Mouse (Mus musculus) G1E (cell line): ENCODE measurements around the gene Trp53tg5. TPM values are rescaled to one million over a fixed set of nuclear protein-coding genes. Genes with fewer than 3 reads are reported as not detected.

Experiments
- ATAC-seq: 2 replicates; pipeline ENCODE4 v1.8.0; 2016; ENCODE audit warnings: mild to moderate bottlenecking; ENCODE audit not compliant: insufficient number of reproducible peaks, poor library complexity, low FRiP score, severe bottlenecking; ENCODE audit errors: extremely low read depth
- DNase-seq: peaks from one replicate; pipeline ENCODE4 v3.0.0; 2012; ENCODE audit warnings: low spot score
- H3K27me3 ChIP-seq: 2 replicates; pipeline ENCODE4 v1.6.1; 2012; ENCODE audit warnings: mild to moderate bottlenecking, low read length, inconsistent platforms; ENCODE audit not compliant: insufficient read depth
- H3K36me3 ChIP-seq: replicated peaks from 2 replicates; pipeline ENCODE3; 2012; ENCODE audit warnings: mild to moderate bottlenecking, inconsistent platforms
- H3K4me1 ChIP-seq: 2 replicates; pipeline ENCODE4 v1.6.1; 2012; ENCODE audit warnings: low read depth, low read length, inconsistent platforms, mixed read lengths; ENCODE audit not compliant: insufficient read depth
- H3K4me3 ChIP-seq: 2 replicates; pipeline ENCODE4 v1.5.1; 2012; ENCODE audit warnings: low read depth, mild to moderate bottlenecking, inconsistent platforms, low read length, moderate library complexity, mixed read lengths
- H3K9me3 ChIP-seq: replicated peaks from 2 replicates; pipeline ENCODE4 v1.6.1; 2012; ENCODE audit warnings: inconsistent platforms
- CTCF ChIP-seq: IDR thresholded peaks from 2 replicates; pipeline ENCODE4 v1.5.1; 2012; ENCODE audit warnings: low read depth, low read length, inconsistent platforms, mixed read lengths
- GATA1 ChIP-seq: IDR thresholded peaks from 2 replicates; pipeline ENCODE4 v1.6.1; 2012; ENCODE audit warnings: borderline replicate concordance, low read length, inconsistent platforms, mixed read lengths
- GATA2 ChIP-seq: IDR thresholded peaks from 2 replicates; pipeline ENCODE4 v1.6.1; 2012; ENCODE audit warnings: low read depth, low read length, inconsistent platforms, borderline replicate concordance
- POLR2AphosphoS5 ChIP-seq: IDR thresholded peaks from 2 replicates; pipeline ENCODE4 v1.6.1; 2012; ENCODE audit warnings: low read depth, low read length, inconsistent platforms; ENCODE audit not compliant: insufficient replicate concordance
- TAL1 ChIP-seq: conservative IDR thresholded peaks from 2 replicates; pipeline ENCODE4 v1.6.1; 2012; ENCODE audit warnings: low read depth, low read length, inconsistent platforms, mixed read lengths
- polyA plus RNA-seq: library from polyadenylated mRNA; stranded (reverse); fragments of >175 nt; gene quantifications from 2 replicates; pipeline ENCODE4 v1.2.3, GENCODE M21; 2012
- total RNA-seq, 2 experiments: library from RNA; stranded (forward) in 1 of 2; stranded (reverse) in 1 of 2; fragments of 200-1000 nt in 1 of 2; fragments of >200 nt in 1 of 2; fragmentation: Nextera tagmentation in 1 of 2; gene quantifications; 2 replicates each; pipeline ENCODE4 v1.2.3; 2014 to 2017

The Trp53tg5 gene
- total and polyA plus RNA-seq, 3 experiments: not detected

- H3K9me3 ChIP-seq: no peaks in the 10 kb centered on the region
- DNase-seq (no peak), ATAC-seq (no peak)
- no peaks in the 10 kb centered on the region for H3K27me3 ChIP-seq
- H3K36me3 ChIP-seq: no peaks in the 10 kb centered on the region
- no peak overlapping the region for H3K4me3 ChIP-seq
- TF ChIP-seq GATA2 (no peak), TAL1 (no peak), POLR2AphosphoS5 (no peak), CTCF (no peak), GATA1 (no peak)
- H3K4me1 ChIP-seq: no peaks in the 10 kb centered on the region
These were observed 50.1 kb downstream of the Trp53tg5 start for GRCm38 (mm10) chr2:164423464-164423863.

- no peak for ATAC-seq
- TF ChIP-seq GATA1: no peak
- no peak for TF ChIP-seq GATA2
- TF ChIP-seq TAL1: no peak
- TF ChIP-seq CTCF: no peak
- TF ChIP-seq POLR2AphosphoS5: no peak
- H3K4me1 ChIP-seq: no peaks in the 10 kb centered on the region
- H3K27me3 ChIP-seq: no peaks in the 10 kb centered on the region
- no peak overlapping the region for H3K4me3 ChIP-seq
- no peak for DNase-seq
- H3K9me3 ChIP-seq: no peaks in the 10 kb centered on the region
- no peaks in the 10 kb centered on the region for H3K36me3 ChIP-seq
These were observed 50.7 kb downstream of the Trp53tg5 start for GRCm38 (mm10) chr2:164422675-164423393.

DNA sequence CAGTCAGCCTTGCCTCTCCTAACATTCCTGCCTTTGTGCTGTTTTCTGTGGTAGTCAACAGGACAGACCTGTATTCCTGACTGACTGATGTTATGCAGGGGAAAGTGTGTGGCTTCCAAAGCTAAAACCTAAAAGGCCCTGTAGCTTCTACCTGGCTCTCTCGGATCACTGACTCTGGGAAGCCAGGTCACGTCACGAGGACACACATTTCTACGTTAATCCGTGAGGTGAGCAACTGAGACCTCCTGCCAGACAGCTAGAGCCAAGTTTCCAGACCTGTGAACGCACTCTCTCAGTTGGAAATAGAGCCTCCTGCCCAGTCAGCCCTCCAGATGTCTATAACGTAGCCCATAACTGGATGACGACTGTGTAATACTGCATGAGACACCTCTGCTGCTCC lies 51.5 kb downstream of the Trp53tg5 start:
- Histone ChIP-seq H3K4me1 (no peaks in the 10 kb centered on the region), H3K9me3 (no peaks in the 10 kb centered on the region), H3K36me3 (no peaks in the 10 kb centered on the region), H3K4me3 (no peak overlapping the region), H3K27me3 (no peaks in the 10 kb centered on the region)
- no peak for DNase-seq
- TF ChIP-seq POLR2AphosphoS5: no peak
- no peak for TF ChIP-seq GATA2
- TF ChIP-seq TAL1: no peak
- TF ChIP-seq GATA1: no peak
- no peak for TF ChIP-seq CTCF
- no peak for ATAC-seq

GRCm38 (mm10) chr2:164421306-164421705 lies 52.2 kb downstream of the Trp53tg5 start:
- no peak for ATAC-seq
- H3K4me3 ChIP-seq: no peak overlapping the region

More at GRCm38 (mm10) chr2:164421306-164421705, 52.2 kb downstream of the Trp53tg5 start:
- no peak for DNase-seq
- Histone ChIP-seq H3K9me3 (no peaks in the 10 kb centered on the region), H3K27me3 (no peaks in the 10 kb centered on the region), H3K36me3 (no peaks in the 10 kb centered on the region), H3K4me1 (no peaks in the 10 kb centered on the region)
- no peak for TF ChIP-seq CTCF
- TF ChIP-seq GATA1: no peak
- TF ChIP-seq TAL1: no peak
- no peak for TF ChIP-seq GATA2
- no peak for TF ChIP-seq POLR2AphosphoS5

Other genes with a start within 250 kb of the Trp53tg5 start
Only the 20 nearest of the 27 such genes appear.
- not detected in 2 replicates for gene Svs3a, start 184.5 kb downstream of the Trp53tg5 start, total RNA-seq (2014; fragmentation: Nextera tagmentation)
- 0.11 TPM in 1 of 2 replicates, not detected in the other for gene Svs3a, start 184.5 kb downstream of the Trp53tg5 start, total RNA-seq (2017)
- gene Svs3a, start 184.5 kb downstream of the Trp53tg5 start, polyA plus RNA-seq: not detected in 2 replicates
- gene Svs6, start 157.0 kb downstream of the Trp53tg5 start, total RNA-seq (2014; fragmentation: Nextera tagmentation): not detected in 2 replicates
- gene Svs6, start 157.0 kb downstream of the Trp53tg5 start, total RNA-seq (2017): not detected in 2 replicates
- not detected in 2 replicates for gene Svs6, start 157.0 kb downstream of the Trp53tg5 start, polyA plus RNA-seq
- not detected in 2 replicates for gene Svs5, start 141.0 kb downstream of the Trp53tg5 start, total RNA-seq (2014; fragmentation: Nextera tagmentation)
- gene Svs5, start 141.0 kb downstream of the Trp53tg5 start, total RNA-seq (2017): not detected in 2 replicates
- not detected in 2 replicates for gene Svs5, start 141.0 kb downstream of the Trp53tg5 start, polyA plus RNA-seq
- gene Slpi, start 84.6 kb downstream of the Trp53tg5 start, total RNA-seq (2014; fragmentation: Nextera tagmentation): not detected in 2 replicates
- not detected in 2 replicates for gene Slpi, start 84.6 kb downstream of the Trp53tg5 start, total RNA-seq (2017)
- gene Slpi, start 84.6 kb downstream of the Trp53tg5 start, polyA plus RNA-seq: not detected in 2 replicates
- not detected in 2 replicates for gene Rbpjl, start 70.6 kb downstream of the Trp53tg5 start, total RNA-seq (2014; fragmentation: Nextera tagmentation)
- 0.11 TPM in 1 of 2 replicates, not detected in the other for gene Rbpjl, start 70.6 kb downstream of the Trp53tg5 start, total RNA-seq (2017)
- gene Rbpjl, start 70.6 kb downstream of the Trp53tg5 start, polyA plus RNA-seq: not detected in 2 replicates
- not detected in 2 replicates for gene Matn4, start 68.6 kb downstream of the Trp53tg5 start, total RNA-seq (2014; fragmentation: Nextera tagmentation)
- under 0.01 and 0.06 TPM in 2 replicates for gene Matn4, start 68.6 kb downstream of the Trp53tg5 start, total RNA-seq (2017)
- not detected in 2 replicates for gene Matn4, start 68.6 kb downstream of the Trp53tg5 start, polyA plus RNA-seq
- not detected in 2 replicates for gene Sdc4, start 29.8 kb downstream of the Trp53tg5 start, total RNA-seq (2014; fragmentation: Nextera tagmentation)
- 0.11 TPM in 1 of 2 replicates, not detected in the other for gene Sdc4, start 29.8 kb downstream of the Trp53tg5 start, total RNA-seq (2017)
- gene Sdc4, start 29.8 kb downstream of the Trp53tg5 start, polyA plus RNA-seq: not detected in 2 replicates
- 35.8 and 37.0 TPM in 2 replicates for gene Sys1, start 16.8 kb downstream of the Trp53tg5 start, total RNA-seq (2014; fragmentation: Nextera tagmentation)
- gene Sys1, start 16.8 kb downstream of the Trp53tg5 start, total RNA-seq (2017): 50.6 and 75.5 TPM in 2 replicates
- 122 and 142 TPM in 2 replicates for gene Sys1, start 16.8 kb downstream of the Trp53tg5 start, polyA plus RNA-seq
- gene Gm20458, start 12.8 kb downstream of the Trp53tg5 start, total RNA-seq (2014; fragmentation: Nextera tagmentation): not detected in 2 replicates
- 13.4 and 13.5 TPM in 2 replicates for gene Gm20458, start 12.8 kb downstream of the Trp53tg5 start, total RNA-seq (2017)
- 4.6 and 5.5 TPM in 2 replicates for gene Gm20458, start 12.8 kb downstream of the Trp53tg5 start, polyA plus RNA-seq
- 6.2 and 11.7 TPM in 2 replicates for gene Dbndd2, start 12.4 kb upstream of the Trp53tg5 start, total RNA-seq (2014; fragmentation: Nextera tagmentation)
- gene Dbndd2, start 12.4 kb upstream of the Trp53tg5 start, total RNA-seq (2017): 5.5 and 8.9 TPM in 2 replicates
- gene Dbndd2, start 12.4 kb upstream of the Trp53tg5 start, polyA plus RNA-seq: 22.3 and 25.1 TPM in 2 replicates
- gene Pigt, start 23.8 kb upstream of the Trp53tg5 start, total RNA-seq (2014; fragmentation: Nextera tagmentation): 68.5 and 84.3 TPM in 2 replicates
- gene Pigt, start 23.8 kb upstream of the Trp53tg5 start, total RNA-seq (2017): 22.9 and 23.2 TPM in 2 replicates
- gene Pigt, start 23.8 kb upstream of the Trp53tg5 start, polyA plus RNA-seq: 81.0 and 94.4 TPM in 2 replicates
- not detected in 2 replicates for gene Wfdc2, start 88.7 kb upstream of the Trp53tg5 start, total RNA-seq (2014; fragmentation: Nextera tagmentation)
- gene Wfdc2, start 88.7 kb upstream of the Trp53tg5 start, total RNA-seq (2017): not detected in 2 replicates
- not detected in 2 replicates for gene Wfdc2, start 88.7 kb upstream of the Trp53tg5 start, polyA plus RNA-seq
- gene Spint3, start 99.7 kb upstream of the Trp53tg5 start, total RNA-seq (2014; fragmentation: Nextera tagmentation): not detected in 2 replicates
- not detected in 2 replicates for gene Spint3, start 99.7 kb upstream of the Trp53tg5 start, total RNA-seq (2017)
- gene Spint3, start 99.7 kb upstream of the Trp53tg5 start, polyA plus RNA-seq: not detected in 2 replicates
- not detected in 2 replicates for gene Wfdc6a, start 111.7 kb upstream of the Trp53tg5 start, total RNA-seq (2014; fragmentation: Nextera tagmentation)
- gene Wfdc6a, start 111.7 kb upstream of the Trp53tg5 start, total RNA-seq (2017): not detected in 2 replicates
- not detected in 2 replicates for gene Wfdc6a, start 111.7 kb upstream of the Trp53tg5 start, polyA plus RNA-seq
- not detected in 2 replicates for gene Eppin, start 119.9 kb upstream of the Trp53tg5 start, total RNA-seq (2014; fragmentation: Nextera tagmentation)
- not detected in 2 replicates for gene Eppin, start 119.9 kb upstream of the Trp53tg5 start, total RNA-seq (2017)
- gene Eppin, start 119.9 kb upstream of the Trp53tg5 start, polyA plus RNA-seq: not detected in 2 replicates
- not detected in 2 replicates for gene Wfdc6b, start 139.8 kb upstream of the Trp53tg5 start, total RNA-seq (2014; fragmentation: Nextera tagmentation)
- gene Wfdc6b, start 139.8 kb upstream of the Trp53tg5 start, total RNA-seq (2017): not detected in 2 replicates
- not detected in 2 replicates for gene Wfdc6b, start 139.8 kb upstream of the Trp53tg5 start, polyA plus RNA-seq
- gene Wfdc8, start 139.9 kb upstream of the Trp53tg5 start, total RNA-seq (2014; fragmentation: Nextera tagmentation): not detected in 2 replicates
- not detected in 2 replicates for gene Wfdc8, start 139.9 kb upstream of the Trp53tg5 start, total RNA-seq (2017)
- not detected in 2 replicates for gene Wfdc8, start 139.9 kb upstream of the Trp53tg5 start, polyA plus RNA-seq
- not detected in 2 replicates for gene Wfdc16, start 165.1 kb upstream of the Trp53tg5 start, total RNA-seq (2014; fragmentation: Nextera tagmentation)
- gene Wfdc16, start 165.1 kb upstream of the Trp53tg5 start, total RNA-seq (2017): 0.17 TPM in 1 of 2 replicates, not detected in the other
- gene Wfdc16, start 165.1 kb upstream of the Trp53tg5 start, polyA plus RNA-seq: not detected in 2 replicates
- not detected in 2 replicates for gene Wfdc10, start 182.3 kb upstream of the Trp53tg5 start, total RNA-seq (2014; fragmentation: Nextera tagmentation)
- 0.64 TPM in 1 of 2 replicates, not detected in the other for gene Wfdc10, start 182.3 kb upstream of the Trp53tg5 start, total RNA-seq (2017)
- gene Wfdc10, start 182.3 kb upstream of the Trp53tg5 start, polyA plus RNA-seq: not detected in 2 replicates
- not detected in 2 replicates for gene Wfdc9, start 182.9 kb upstream of the Trp53tg5 start, total RNA-seq (2014; fragmentation: Nextera tagmentation)
- not detected in 2 replicates for gene Wfdc9, start 182.9 kb upstream of the Trp53tg5 start, total RNA-seq (2017)
- gene Wfdc9, start 182.9 kb upstream of the Trp53tg5 start, polyA plus RNA-seq: not detected in 2 replicates